Mouse (Mus musculus) olfactory bulb, adult 2 months (tissue): Measurements from ENCODE around the gene Sqor.

Experiments used
- CTCF ChIP-seq: fragments of 200-500 bp; IDR thresholded peaks from 2 replicates; pipeline ENCODE4 v1.5.1; 2012; ENCODE audit warnings: low read depth, mild to moderate bottlenecking, low read length, moderate library complexity; ENCODE audit not compliant: insufficient read depth
- POLR2A ChIP-seq: fragments of 200-500 bp; IDR thresholded peaks from 2 replicates; pipeline ENCODE4 v1.6.1; 2012; ENCODE audit warnings: mild to moderate bottlenecking, low read depth, low read length, moderate library complexity; ENCODE audit not compliant: insufficient read depth

DNA sequence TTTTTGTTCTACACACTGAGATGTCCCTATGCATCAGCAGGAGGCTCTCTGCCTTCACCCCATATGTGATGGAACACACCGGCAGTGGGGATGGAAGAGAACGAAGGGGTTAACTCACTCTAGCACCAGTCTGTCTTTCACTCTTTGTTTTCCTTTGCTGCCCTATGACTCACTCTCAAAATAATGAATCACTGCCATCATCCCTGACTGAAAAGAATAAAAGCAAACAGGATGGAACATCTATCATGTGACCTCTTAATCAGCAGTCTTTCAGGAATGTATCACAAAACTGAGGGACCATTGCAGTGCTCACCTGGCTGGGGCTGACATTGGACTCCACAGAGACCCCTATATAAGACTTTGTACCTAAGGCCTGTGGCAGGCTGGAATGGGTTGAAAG is 33.6 kb upstream of the Sqor start:
- TF ChIP-seq POLR2A (no peak), CTCF (no peak)
